Mouse (Mus musculus) CH12F3 (cell line): Measurements from ENCODE around the gene Rab14.

Experiments used
- in situ Hi-C: fragments of 300-500 bp; cut with MboI; formaldehyde crosslinking; loops from 2 replicates; pipeline ENCODE4 v1.14.3; 2020; ENCODE audit warnings: low sequenced_read_pairs

Rab14 gene

GRCm38 (mm10) chr2:35206761-35207160 is 5.8 kb upstream of the Rab14 start:
- in situ Hi-C loops = loop anchor here (25.0 kb wide), 1 partner anchor 156 kb away; the partner anchor contains the start of gene 4930568D16Rik

- in situ Hi-C loops = loop anchor here (25.0 kb wide), 1 partner anchor 159 kb away; the partner anchor contains the start of gene 4930568D16Rik
These were observed 2.8 kb upstream of the Rab14 start for GRCm38 (mm10) chr2:35203729-35204128.

GRCm38 (mm10) chr2:35199971-35200897 is 686 bp downstream of the Rab14 start:
- in situ Hi-C loops = loop anchor here (25.0 kb wide), 1 partner anchor 162 kb away; the partner anchor contains the start of gene 4930568D16Rik

- in situ Hi-C loops = no loop called here
These were observed 1.4 kb downstream of the Rab14 start for GRCm38 (mm10) chr2:35199541-35199940.

GRCm38 (mm10) chr2:35195626-35196544 is 5.0 kb downstream of the Rab14 start:
- in situ Hi-C loops = no loop called here

- in situ Hi-C loops = no loop called here
These were observed 6.9 kb downstream of the Rab14 start for GRCm38 (mm10) chr2:35193976-35194375.

GRCm38 (mm10) chr2:35188929-35189328 is 12.0 kb downstream of the Rab14 start:
- in situ Hi-C loops = no loop called here

GRCm38 (mm10) chr2:35183115-35183673 is 17.7 kb downstream of the Rab14 start:
- in situ Hi-C loops = no loop called here

- in situ Hi-C loops = no loop called here
These were observed 22.8 kb downstream of the Rab14 start for GRCm38 (mm10) chr2:35178153-35178552.

- in situ Hi-C loops = no loop called here
These were observed 25.4 kb downstream of the Rab14 start for GRCm38 (mm10) chr2:35175281-35176065.

GRCm38 (mm10) chr2:35174100-35174499 is 26.8 kb downstream of the Rab14 start:
- in situ Hi-C loops = no loop called here

GRCm38 (mm10) chr2:35173666-35174065 is 27.3 kb downstream of the Rab14 start:
- in situ Hi-C loops = no loop called here

- in situ Hi-C loops = no loop called here
These were observed 28.7 kb downstream of the Rab14 start for GRCm38 (mm10) chr2:35172246-35172645.

GRCm38 (mm10) chr2:35171341-35171861 is 29.5 kb downstream of the Rab14 start:
- in situ Hi-C loops = no loop called here

GRCm38 (mm10) chr2:35169452-35169851 is 31.5 kb downstream of the Rab14 start:
- in situ Hi-C loops = no loop called here

- in situ Hi-C loops = no loop called here
These were observed 34.1 kb downstream of the Rab14 start for GRCm38 (mm10) chr2:35166816-35167215.

- in situ Hi-C loops = no loop called here
These were observed 35.5 kb downstream of the Rab14 start for GRCm38 (mm10) chr2:35165416-35165815.

GRCm38 (mm10) chr2:35163396-35163795 is 37.5 kb downstream of the Rab14 start:
- in situ Hi-C loops = no loop called here

GRCm38 (mm10) chr2:35161846-35162488 is 39.0 kb downstream of the Rab14 start:
- in situ Hi-C loops = no loop called here
